Mouse (Mus musculus): ENCODE measurements around the gene Eif4g1. TPM values are rescaled to one million over a fixed set of nuclear protein-coding genes. Genes with fewer than 3 reads are reported as not detected.
"Not testable (repeated sequence)": the region's sequence is repeated elsewhere in the genome, so short reads cannot be mapped to it uniquely, and the experiment has no call there.

Eif4g1 gene
- polyA plus RNA-seq (2014; fragmentation: Nextera tagmentation; extraction: Ambion mirVana), result 131 and 213 TPM in 2 replicates

DNA sequence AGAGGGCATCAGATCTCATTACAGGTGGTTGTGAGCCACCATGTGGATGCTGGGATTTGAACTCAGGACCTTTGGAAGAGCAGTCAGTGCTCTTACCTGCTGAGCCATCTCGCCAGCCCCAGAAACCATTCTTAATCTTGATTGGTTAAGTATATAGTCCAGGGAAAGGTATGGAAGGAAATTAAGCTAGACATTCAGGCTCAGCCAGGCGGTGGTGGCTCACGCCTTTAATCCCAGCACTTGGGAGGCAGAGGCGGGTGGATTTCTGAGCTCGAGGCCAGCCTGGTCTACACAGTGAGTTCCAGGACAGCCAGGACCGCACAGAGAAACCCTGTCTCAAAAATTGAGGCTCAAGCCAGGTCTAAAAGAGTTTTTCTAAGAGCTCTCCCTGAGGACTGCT, at the start of gene Eif4g1:
TSS of gene Eif4g1 (plus strand) at position 301 of the 400 bp plus-strand sequence.
- H3K36me3 ChIP-seq (ENCODE audit: control insufficient read depth, insufficient read depth, low read length), result peaks cover 11% of the 10 kb centered on the region
- H3K4me1 ChIP-seq (ENCODE audit: control insufficient read depth, insufficient read depth, low read length); H3K4me3 ChIP-seq (ENCODE audit: low read length); H3K27me3 ChIP-seq (ENCODE audit: control insufficient read depth, insufficient read depth, low read length); H3K4me2 ChIP-seq (replicated peaks; ENCODE audit: low read depth, low read length); H3K9me3 ChIP-seq (ENCODE audit: control insufficient read depth, low read length); H3K27ac ChIP-seq (ENCODE audit: low read depth, low read length); ATAC-seq (ENCODE audit: low FRiP score, low TSS enrichment); H3K9ac ChIP-seq (ENCODE audit: low read depth, low read length): not testable (repeated sequence)
- WGBS, result 90% methylated on average over 3 of the region's 6 CpGs

DNA sequence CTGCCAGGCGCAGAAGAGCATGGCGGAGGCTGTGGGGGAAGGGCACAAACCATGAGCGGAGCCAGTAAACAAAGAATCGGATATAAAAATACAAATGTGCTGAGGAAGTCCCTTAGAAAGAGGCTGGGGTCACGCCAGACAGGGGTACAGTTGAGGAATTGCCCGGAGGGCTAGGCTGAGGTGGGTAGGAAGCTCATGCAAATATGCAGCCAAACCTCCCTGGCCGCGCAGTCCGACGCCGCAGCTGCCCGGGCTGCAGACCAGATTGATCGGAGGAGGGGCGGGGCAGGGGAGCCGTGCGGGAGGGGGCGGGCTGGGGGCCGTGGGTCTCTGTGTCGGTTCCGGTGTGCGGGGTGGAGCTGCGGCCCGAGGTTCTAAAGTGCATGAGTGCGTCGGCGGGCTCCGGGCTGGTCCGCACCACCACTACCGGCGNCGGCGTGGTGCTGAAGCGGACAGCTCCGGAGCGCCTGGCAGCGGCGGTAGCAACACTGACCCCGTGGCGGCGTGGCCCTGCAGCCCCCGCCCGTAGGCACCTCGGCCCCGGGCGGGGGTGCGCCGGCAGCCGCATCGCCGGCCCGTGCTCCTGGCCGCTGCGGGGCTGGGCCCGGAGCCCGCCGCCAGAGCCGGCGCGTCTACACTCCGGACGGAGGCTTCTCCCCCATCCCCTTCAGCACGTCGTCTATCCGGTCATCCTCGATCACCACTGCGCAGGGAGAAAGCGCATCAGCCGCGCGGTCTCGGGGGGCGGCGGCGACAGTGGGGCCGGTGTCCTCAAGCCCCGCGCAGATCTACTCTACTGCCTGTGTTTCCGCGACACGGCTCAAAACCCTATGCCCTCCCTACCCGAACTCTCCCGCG, 48.3 kb upstream of the Eif4g1 start:
- Histone ChIP-seq H3K4me3 (ENCODE audit: low read length) (peak overlapping the region; percentile 49), H3K4me1 (ENCODE audit: control insufficient read depth, insufficient read depth, low read length) (peaks cover 15% of the 10 kb centered on the region), H3K27me3 (ENCODE audit: control insufficient read depth, insufficient read depth, low read length) (peaks cover 29% of the 10 kb centered on the region), H3K27ac (ENCODE audit: low read depth, low read length) (no peak overlapping the region), H3K36me3 (ENCODE audit: control insufficient read depth, insufficient read depth, low read length) (no peaks in the 10 kb centered on the region), H3K4me2 (replicated peaks; ENCODE audit: low read depth, low read length) (peak overlapping the region; percentile 81), H3K9me3 (ENCODE audit: control insufficient read depth, low read length) (no peaks in the 10 kb centered on the region), H3K9ac (ENCODE audit: low read depth, low read length) (peak overlapping the region; percentile 34; the same call in 1 of the 2 replicates)
- 3% methylated on average over 73 of the region's 83 CpGs for WGBS
- peak; percentile 51 for ATAC-seq (ENCODE audit: low FRiP score, low TSS enrichment)

DNA sequence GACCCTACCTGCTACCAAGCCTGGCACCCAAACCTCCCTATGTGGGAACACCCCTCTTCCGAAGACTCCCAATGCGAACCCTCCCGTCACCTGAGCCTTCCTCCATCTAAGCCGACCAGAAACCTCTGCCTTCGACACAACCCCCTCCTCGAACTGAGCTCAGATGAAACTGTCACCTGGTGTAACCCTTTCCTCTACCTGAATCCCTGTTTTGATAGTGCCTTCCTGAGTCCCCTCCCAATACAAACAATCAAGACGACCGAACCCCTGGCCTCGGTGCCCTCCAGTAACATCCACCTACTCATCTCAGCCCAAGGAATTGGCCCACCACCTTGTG, 47.7 kb upstream of the Eif4g1 start:
- ATAC-seq (ENCODE audit: low FRiP score, low TSS enrichment), result 0 out of 2 replicates have a peak, but pooled peaks have one; percentile 2
- H3K9ac ChIP-seq (ENCODE audit: low read depth, low read length), result no peak overlapping the region
- no peaks in the 10 kb centered on the region for H3K36me3 ChIP-seq (ENCODE audit: control insufficient read depth, insufficient read depth, low read length)
- H3K9me3 ChIP-seq (ENCODE audit: control insufficient read depth, low read length), result no peaks in the 10 kb centered on the region
- WGBS, result under 1% methylated on average over 9 of the region's 9 CpGs
- peaks cover 29% of the 10 kb centered on the region for H3K27me3 ChIP-seq (ENCODE audit: control insufficient read depth, insufficient read depth, low read length)
- peaks cover 15% of the 10 kb centered on the region for H3K4me1 ChIP-seq (ENCODE audit: control insufficient read depth, insufficient read depth, low read length)
- peak overlapping the region; percentile 81 for H3K4me2 ChIP-seq (replicated peaks; ENCODE audit: low read depth, low read length)
- no peak overlapping the region for H3K27ac ChIP-seq (ENCODE audit: low read depth, low read length)
- H3K4me3 ChIP-seq (ENCODE audit: low read length), result peak overlapping the region; percentile 49

DNA sequence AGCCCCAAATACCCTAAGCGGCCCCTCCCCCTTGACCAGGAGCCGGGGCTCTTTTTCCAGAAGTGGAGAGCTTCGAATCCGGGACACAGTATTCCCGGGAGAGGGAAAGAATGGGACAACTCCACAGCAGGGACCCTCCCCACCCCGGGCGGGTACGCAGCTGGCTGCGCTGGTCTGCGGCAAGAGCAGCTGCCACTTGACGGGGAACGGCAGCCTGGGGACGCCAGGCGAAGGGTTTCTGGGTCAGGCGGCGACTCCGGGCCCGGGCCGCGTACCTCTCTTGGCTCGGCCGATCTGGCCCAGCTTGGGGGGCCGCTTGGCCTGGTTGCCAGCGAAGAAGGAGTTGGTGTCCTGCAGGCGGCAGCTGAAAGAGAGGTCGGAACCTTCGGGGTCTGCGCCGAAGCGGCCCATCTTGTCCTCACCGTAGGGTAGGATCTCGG, 47.3 kb upstream of the Eif4g1 start:
- H3K9me3 ChIP-seq (ENCODE audit: control insufficient read depth, low read length), result no peaks in the 10 kb centered on the region
- H3K36me3 ChIP-seq (ENCODE audit: control insufficient read depth, insufficient read depth, low read length), result no peaks in the 10 kb centered on the region
- peak overlapping the region; percentile 81 for H3K4me2 ChIP-seq (replicated peaks; ENCODE audit: low read depth, low read length)
- H3K27ac ChIP-seq (ENCODE audit: low read depth, low read length), result no peak overlapping the region
- H3K27me3 ChIP-seq (ENCODE audit: control insufficient read depth, insufficient read depth, low read length), result peaks cover 29% of the 10 kb centered on the region
- peaks cover 15% of the 10 kb centered on the region for H3K4me1 ChIP-seq (ENCODE audit: control insufficient read depth, insufficient read depth, low read length)
- H3K9ac ChIP-seq (ENCODE audit: low read depth, low read length), result peak overlapping the region; percentile 73
- ATAC-seq (ENCODE audit: low FRiP score, low TSS enrichment), result 0 out of 2 replicates have a peak, but pooled peaks have one; percentile 2
- peak overlapping the region; percentile 49 for H3K4me3 ChIP-seq (ENCODE audit: low read length)
- WGBS, result under 1% methylated on average over 32 of the region's 32 CpGs

DNA sequence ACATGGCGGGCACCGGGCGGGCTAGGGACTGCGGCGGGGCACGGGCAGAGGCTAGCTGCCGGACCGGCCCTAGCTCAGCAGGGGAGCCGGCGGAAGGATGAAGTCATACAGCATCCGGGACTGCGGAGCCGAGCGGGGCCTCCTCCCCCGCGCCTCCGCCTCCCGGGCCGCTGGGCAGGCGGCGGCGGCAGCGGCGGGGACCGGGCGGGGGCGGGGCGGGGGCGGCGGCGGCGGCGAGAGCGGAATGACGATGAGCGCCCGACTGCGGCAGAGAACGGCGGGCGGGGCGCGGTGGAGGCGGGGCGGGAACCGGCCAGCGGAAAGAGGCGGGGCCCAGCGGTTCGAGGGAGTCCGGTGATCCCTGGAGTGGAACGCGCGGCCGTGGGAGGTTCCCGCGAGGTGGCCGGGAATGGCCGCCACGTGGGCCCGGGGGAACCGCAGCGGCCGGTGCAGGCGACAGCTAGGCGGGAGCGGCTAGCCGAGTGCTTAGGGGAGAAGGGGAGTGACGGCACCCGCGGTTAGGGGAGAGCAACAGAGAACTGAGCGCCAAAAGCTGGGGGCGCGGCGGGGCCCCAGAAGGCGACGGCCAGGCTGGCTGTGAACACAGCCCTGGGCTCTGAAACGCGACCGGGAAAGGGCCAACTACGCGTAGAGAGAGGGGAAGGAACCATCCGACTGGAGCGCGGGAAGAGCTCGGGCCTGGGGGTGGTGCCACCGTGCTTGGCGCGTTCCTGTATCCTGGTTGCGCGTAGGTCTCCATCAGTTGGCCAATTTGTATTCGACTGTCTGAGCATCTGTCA, 46.7 kb upstream of the Eif4g1 start, which contains the start of gene Camk2n2:
TSS of gene Camk2n2 (minus strand) at position 97 of the 800 bp plus-strand sequence.
- ATAC-seq (ENCODE audit: low FRiP score, low TSS enrichment), result peak; percentile 63
- peak within 1 kb of the TSS; percentile 81 for H3K4me2 ChIP-seq (replicated peaks; ENCODE audit: low read depth, low read length)
- no peaks in the 10 kb centered on the region for H3K36me3 ChIP-seq (ENCODE audit: control insufficient read depth, insufficient read depth, low read length)
- no peaks in the 10 kb centered on the region for H3K9me3 ChIP-seq (ENCODE audit: control insufficient read depth, low read length)
- under 1% methylated on average over 79 of the region's 92 CpGs for WGBS
- H3K9ac ChIP-seq (ENCODE audit: low read depth, low read length), result peak within 1 kb of the TSS; percentile 73
- H3K27ac ChIP-seq (ENCODE audit: low read depth, low read length), result peak within 1 kb of the TSS; percentile 34
- H3K27me3 ChIP-seq (ENCODE audit: control insufficient read depth, insufficient read depth, low read length), result peaks cover 29% of the 10 kb centered on the region
- peaks cover 15% of the 10 kb centered on the region for H3K4me1 ChIP-seq (ENCODE audit: control insufficient read depth, insufficient read depth, low read length)
- H3K4me3 ChIP-seq (ENCODE audit: low read length), result peak within 1 kb of the TSS; percentile 49

DNA sequence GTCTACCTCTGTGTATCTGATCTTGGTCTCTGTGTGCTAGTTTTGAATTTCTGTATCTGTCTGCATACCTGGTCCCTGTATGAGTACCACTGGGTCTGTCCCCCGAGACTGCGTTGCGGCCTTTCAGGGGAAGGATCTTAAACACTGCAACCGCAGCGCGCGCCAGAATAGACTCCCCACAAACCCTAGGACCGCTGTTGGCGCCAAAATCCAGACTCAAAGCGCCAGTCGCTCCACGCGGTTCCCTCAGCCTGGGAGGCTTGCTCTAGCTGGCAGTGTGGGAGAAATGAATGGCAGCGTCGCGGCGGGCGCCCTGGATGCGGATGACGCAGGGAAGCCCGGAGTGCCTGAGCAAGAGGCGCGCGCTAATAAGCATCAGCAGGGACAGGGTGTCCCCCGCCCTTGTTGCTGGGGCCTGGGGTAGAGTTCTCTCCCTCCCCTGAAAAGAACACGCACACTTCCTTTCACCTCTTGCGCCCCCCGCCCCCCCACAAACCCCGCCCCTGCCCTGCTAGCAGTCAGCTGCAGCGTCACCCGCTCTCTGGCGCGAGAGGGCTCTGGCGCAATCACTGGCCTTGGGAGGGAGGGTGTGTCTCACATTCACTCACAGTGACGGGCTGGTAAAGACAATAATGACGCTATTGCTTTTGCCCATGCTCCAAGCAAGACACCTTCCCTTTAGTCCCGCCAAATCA, 46.0 kb upstream of the Eif4g1 start:
- H3K4me3 ChIP-seq (ENCODE audit: low read length), result peak overlapping the region; percentile 49
- H3K9me3 ChIP-seq (ENCODE audit: control insufficient read depth, low read length), result no peaks in the 10 kb centered on the region
- ATAC-seq (ENCODE audit: low FRiP score, low TSS enrichment), result peak; percentile 50
- H3K4me2 ChIP-seq (replicated peaks; ENCODE audit: low read depth, low read length), result peak overlapping the region; percentile 81
- H3K27me3 ChIP-seq (ENCODE audit: control insufficient read depth, insufficient read depth, low read length), result peaks cover 29% of the 10 kb centered on the region
- H3K4me1 ChIP-seq (ENCODE audit: control insufficient read depth, insufficient read depth, low read length), result peaks cover 15% of the 10 kb centered on the region
- H3K36me3 ChIP-seq (ENCODE audit: control insufficient read depth, insufficient read depth, low read length), result no peaks in the 10 kb centered on the region
- 0% methylated on average over 34 of the region's 37 CpGs for WGBS
- H3K9ac ChIP-seq (ENCODE audit: low read depth, low read length), result peak overlapping the region; percentile 73
- peak overlapping the region; percentile 34 for H3K27ac ChIP-seq (ENCODE audit: low read depth, low read length)

DNA sequence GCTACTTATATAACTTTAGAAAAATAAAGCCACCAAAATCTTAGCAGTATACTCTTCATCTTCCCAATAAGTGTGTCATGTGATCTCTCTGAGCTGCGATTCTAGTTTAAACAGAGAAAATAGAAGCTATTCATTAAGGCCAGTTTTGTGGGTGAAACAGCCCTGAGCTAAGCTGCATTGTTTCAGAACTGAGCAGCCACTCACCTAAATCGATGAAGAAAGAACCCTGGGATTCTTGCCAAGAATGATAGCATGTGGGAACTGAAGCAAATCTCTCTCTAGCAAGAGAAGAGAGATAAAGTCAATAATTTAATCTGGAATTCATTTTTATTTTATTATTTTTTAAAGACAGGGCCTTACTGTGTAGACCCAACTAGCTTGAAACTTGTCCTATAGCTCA, 44.9 kb upstream of the Eif4g1 start:
- H3K4me1 ChIP-seq (ENCODE audit: control insufficient read depth, insufficient read depth, low read length), result peaks cover 15% of the 10 kb centered on the region
- WGBS, result 69% methylated on average over 2 of the region's 2 CpGs
- H3K27me3 ChIP-seq (ENCODE audit: control insufficient read depth, insufficient read depth, low read length), result peaks cover 29% of the 10 kb centered on the region
- no peak overlapping the region for H3K9ac ChIP-seq (ENCODE audit: low read depth, low read length)
- no peak overlapping the region for H3K27ac ChIP-seq (ENCODE audit: low read depth, low read length)
- H3K4me3 ChIP-seq (ENCODE audit: low read length), result no peak overlapping the region
- ATAC-seq (ENCODE audit: low FRiP score, low TSS enrichment), result no peak
- no peaks in the 10 kb centered on the region for H3K36me3 ChIP-seq (ENCODE audit: control insufficient read depth, insufficient read depth, low read length)
- no peak overlapping the region for H3K4me2 ChIP-seq (replicated peaks; ENCODE audit: low read depth, low read length)
- no peaks in the 10 kb centered on the region for H3K9me3 ChIP-seq (ENCODE audit: control insufficient read depth, low read length)

DNA sequence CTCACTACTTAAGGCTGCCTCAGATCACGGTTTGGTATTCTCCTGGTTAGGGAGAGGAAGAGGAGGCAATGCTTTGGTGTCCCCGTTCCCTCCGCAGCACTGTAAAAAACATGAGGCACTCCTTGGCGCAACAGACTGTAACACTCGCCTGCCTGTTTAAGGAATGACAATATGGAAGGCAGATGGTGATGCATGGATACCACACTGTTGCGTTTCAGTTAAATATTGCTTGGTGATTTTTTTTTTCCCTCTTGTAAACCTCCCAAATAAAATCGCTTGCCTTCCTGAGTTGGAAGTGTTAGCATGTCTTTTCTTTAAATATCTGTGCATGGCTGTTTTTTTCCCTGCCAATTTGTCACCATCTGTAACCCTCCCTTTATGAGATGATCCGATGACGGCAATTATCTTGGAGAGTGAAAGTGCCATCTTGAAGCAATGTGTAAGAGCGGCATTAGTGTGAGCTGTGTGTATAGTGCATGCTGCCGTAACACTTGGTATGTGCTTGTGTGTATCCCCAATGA, 39.2 kb upstream of the Eif4g1 start:
- H3K27me3 ChIP-seq (ENCODE audit: control insufficient read depth, insufficient read depth, low read length), result peaks cover 13% of the 10 kb centered on the region
- H3K4me1 ChIP-seq (ENCODE audit: control insufficient read depth, insufficient read depth, low read length), result 0 out of 2 replicates have a peak, but pooled peaks cover 4% of the 10 kb centered on the region
- no peaks in the 10 kb centered on the region for H3K9me3 ChIP-seq (ENCODE audit: control insufficient read depth, low read length)
- peak overlapping the region; percentile 59; the same call in 1 of the 2 replicates for H3K4me3 ChIP-seq (ENCODE audit: low read length)
- no peaks in the 10 kb centered on the region for H3K36me3 ChIP-seq (ENCODE audit: control insufficient read depth, insufficient read depth, low read length)
- no peak for ATAC-seq (ENCODE audit: low FRiP score, low TSS enrichment)
- H3K27ac ChIP-seq (ENCODE audit: low read depth, low read length), result no peak overlapping the region
- 50% methylated on average over 11 of the region's 11 CpGs for WGBS
- H3K4me2 ChIP-seq (replicated peaks; ENCODE audit: low read depth, low read length), result peak overlapping the region; percentile 95
- no peak overlapping the region for H3K9ac ChIP-seq (ENCODE audit: low read depth, low read length)
